Mouse (Mus musculus) midbrain, embryonic 13.5 days (tissue): Measurements from ENCODE around the gene Ccm2l. TPM values are rescaled to one million over a fixed set of nuclear protein-coding genes. Genes with fewer than 3 reads are reported as not detected.

Experiments
- ATAC-seq: fragments of 200-750 bp; cut with Nextera tagmentation; 2 replicates; pipeline ENCODE4 v1.8.0; 2017; ENCODE audit warnings: mild to moderate bottlenecking, moderate TSS enrichment, moderate library complexity
- H3K27ac ChIP-seq: fragments of 300-500 bp; sonication (generic); 2 replicates; pipeline ENCODE4 v1.5.1; 2015; ENCODE audit warnings: inconsistent platforms, mild to moderate bottlenecking, moderate library complexity
- H3K27me3 ChIP-seq: fragments of 300-500 bp; sonication (generic); 2 replicates; pipeline ENCODE4 v1.6.1; 2015; ENCODE audit warnings: mild to moderate bottlenecking, inconsistent platforms
- H3K36me3 ChIP-seq: fragments of 300-500 bp; sonication (generic); 2 replicates; pipeline ENCODE4 v1.6.1; 2015; ENCODE audit warnings: mild to moderate bottlenecking, inconsistent platforms
- H3K4me1 ChIP-seq: fragments of 300-500 bp; sonication (generic); replicated peaks from 2 replicates; pipeline ENCODE4 v1.6.1; 2015; ENCODE audit warnings: inconsistent platforms
- H3K4me2 ChIP-seq: fragments of 300-500 bp; sonication (generic); replicated peaks from 2 replicates; pipeline ENCODE4 v1.6.1; 2015; ENCODE audit warnings: moderate library complexity, mild to moderate bottlenecking, inconsistent platforms
- H3K4me3 ChIP-seq: fragments of 300-500 bp; sonication (generic); replicated peaks from 2 replicates; pipeline ENCODE4 v1.5.1; 2015; ENCODE audit warnings: mild to moderate bottlenecking, inconsistent platforms
- H3K9ac ChIP-seq: fragments of 300-500 bp; sonication (generic); replicated peaks from 2 replicates; pipeline ENCODE4 v1.6.1; 2015; ENCODE audit warnings: mild to moderate bottlenecking, inconsistent platforms
- H3K9me3 ChIP-seq: fragments of 300-500 bp; sonication (generic); 2 replicates; pipeline ENCODE4 v1.6.1; 2016; ENCODE audit warnings: mild to moderate bottlenecking, inconsistent platforms
- WGBS: fragments of 180-500 bp; shearing (Covaris S2); methylation state at CpG from one replicate; pipeline ENCODE4 v1.1.7; 2015; 5-methylcytosine and 5-hydroxymethylcytosine counted together
- polyA plus RNA-seq: library from polyadenylated mRNA; unstranded; fragments of >200 nt; fragmentation: Nextera tagmentation; extraction: Ambion mirVana; gene quantifications from 2 replicates; pipeline ENCODE4 v1.2.1, GENCODE M21; 2015

Ccm2l gene
- polyA plus RNA-seq, 1 experiment from 2014 or later = 1.6 TPM

DNA sequence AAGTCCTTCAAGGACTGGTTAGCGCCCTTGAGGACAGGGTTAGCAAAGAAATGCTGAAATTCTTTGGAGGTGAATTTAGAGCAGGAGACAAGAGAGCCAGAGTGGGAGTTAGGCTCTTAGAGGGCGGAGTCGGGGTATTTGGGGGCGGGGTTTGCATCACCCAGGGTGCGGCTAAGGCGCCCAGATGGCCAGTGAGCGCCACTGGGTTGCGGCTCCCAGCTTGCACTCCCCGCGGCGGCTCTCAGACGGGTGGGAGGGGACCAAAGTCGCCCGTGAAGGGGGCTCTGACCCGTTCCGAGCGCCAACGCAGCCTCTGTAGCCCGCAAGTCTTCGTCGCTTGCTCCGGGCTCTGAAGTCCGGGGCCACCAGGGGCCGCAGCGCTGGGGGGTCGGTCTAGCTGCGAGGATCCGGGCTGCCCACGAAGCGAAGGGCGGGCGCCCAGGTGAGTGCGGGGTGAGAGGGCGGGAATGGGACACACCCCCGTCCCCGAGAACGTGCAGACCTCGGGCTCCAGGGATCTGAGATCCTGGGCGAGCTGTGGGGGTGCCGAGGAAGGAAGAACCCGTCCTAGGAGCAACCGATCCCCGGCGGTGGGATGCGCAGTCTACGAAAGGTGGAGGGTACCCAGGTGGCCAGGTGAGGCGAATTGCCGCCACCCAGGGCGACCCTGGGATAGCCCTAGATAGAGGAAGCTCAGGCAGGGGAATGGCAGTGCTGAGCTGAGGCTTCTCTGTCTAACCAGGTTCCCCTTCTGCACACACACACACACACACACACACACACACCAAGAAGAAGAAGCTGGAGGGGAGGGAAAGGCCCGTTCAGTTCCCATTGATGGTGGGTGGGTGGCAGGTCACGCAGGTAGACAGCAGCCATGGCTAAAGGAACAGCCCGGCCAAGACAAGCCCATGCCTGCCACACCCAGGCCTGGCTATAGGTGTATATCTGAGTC lies 42.8 kb downstream of the Ccm2l start, which contains the start of gene Hck:
Hck (plus strand) TSS at position 156 of the 952 bp plus-strand sequence.
- peak within 1 kb of the TSS; percentile 50 for H3K9ac ChIP-seq
- H3K4me1 ChIP-seq = peaks cover 13% of the 10 kb centered on the region
- H3K36me3 ChIP-seq = no peaks in the 10 kb centered on the region
- 4% methylated on average over 51 of the region's 52 CpGs for WGBS
- peak within 1 kb of the TSS; percentile 67 for H3K4me2 ChIP-seq
- peak within 1 kb of the TSS; percentile 45 for H3K4me3 ChIP-seq
- H3K27ac ChIP-seq = no peak within 1 kb of the TSS
- H3K9me3 ChIP-seq = no peaks in the 10 kb centered on the region
- H3K27me3 ChIP-seq = peaks cover 52% of the 10 kb centered on the region
- peak; percentile 66 for ATAC-seq

DNA sequence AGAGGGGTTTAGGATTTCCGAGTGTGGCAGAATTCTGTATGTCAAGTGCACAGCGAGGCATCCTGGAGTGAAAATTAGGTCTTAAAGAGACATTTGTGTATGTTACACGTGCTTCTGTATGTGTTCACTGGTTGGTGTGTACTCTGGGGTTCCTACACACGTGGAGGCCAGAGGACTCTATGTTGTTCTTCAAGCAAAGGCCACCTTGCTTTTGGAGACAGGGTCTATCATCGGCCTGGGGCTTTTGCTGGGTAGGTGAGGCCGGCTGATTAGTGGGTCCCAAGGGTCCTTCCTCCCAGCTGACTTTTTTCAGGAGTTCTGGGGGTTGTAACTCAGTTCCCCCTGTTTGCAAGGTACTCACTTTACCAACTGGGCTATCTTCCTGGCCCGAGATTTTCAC lies 43.8 kb downstream of the Ccm2l start:
- ATAC-seq = no peak
- H3K4me1 ChIP-seq = peaks cover 13% of the 10 kb centered on the region
- no peaks in the 10 kb centered on the region for H3K9me3 ChIP-seq
- H3K9ac ChIP-seq = no peak overlapping the region
- no peaks in the 10 kb centered on the region for H3K36me3 ChIP-seq
- no peak overlapping the region for H3K4me2 ChIP-seq
- no peak overlapping the region for H3K27ac ChIP-seq
- whole genome bisulfite sequencing = 79% methylated on average over 7 of the region's 7 CpGs
- H3K4me3 ChIP-seq = no peak overlapping the region
- peaks cover 52% of the 10 kb centered on the region for H3K27me3 ChIP-seq

GRCm38 (mm10) chr2:153111298-153111697 lies 45.5 kb downstream of the Ccm2l start:
- Histone ChIP-seq H3K9ac (no peak overlapping the region), H3K27me3 (peaks cover 48% of the 10 kb centered on the region), H3K4me1 (peaks cover 13% of the 10 kb centered on the region), H3K36me3 (no peaks in the 10 kb centered on the region), H3K4me3 (no peak overlapping the region), H3K27ac (no peak overlapping the region), H3K9me3 (no peaks in the 10 kb centered on the region), H3K4me2 (no peak overlapping the region)
- no peak for ATAC-seq
- WGBS = 89% methylated on average over 7 of the region's 7 CpGs

- peaks cover 6% of the 10 kb centered on the region for H3K27me3 ChIP-seq
- H3K36me3 ChIP-seq = no peaks in the 10 kb centered on the region
- no peaks in the 10 kb centered on the region for H3K9me3 ChIP-seq
- H3K4me2 ChIP-seq = no peak overlapping the region
- H3K4me3 ChIP-seq = no peak overlapping the region
- no peak for ATAC-seq
- H3K27ac ChIP-seq = no peak overlapping the region
- H3K9ac ChIP-seq = no peak overlapping the region
- H3K4me1 ChIP-seq = no peaks in the 10 kb centered on the region
- WGBS = 83% methylated on average over 4 of the region's 4 CpGs
Observed at GRCm38 (mm10) chr2:153115679-153116081, 49.9 kb downstream of the Ccm2l start.

DNA sequence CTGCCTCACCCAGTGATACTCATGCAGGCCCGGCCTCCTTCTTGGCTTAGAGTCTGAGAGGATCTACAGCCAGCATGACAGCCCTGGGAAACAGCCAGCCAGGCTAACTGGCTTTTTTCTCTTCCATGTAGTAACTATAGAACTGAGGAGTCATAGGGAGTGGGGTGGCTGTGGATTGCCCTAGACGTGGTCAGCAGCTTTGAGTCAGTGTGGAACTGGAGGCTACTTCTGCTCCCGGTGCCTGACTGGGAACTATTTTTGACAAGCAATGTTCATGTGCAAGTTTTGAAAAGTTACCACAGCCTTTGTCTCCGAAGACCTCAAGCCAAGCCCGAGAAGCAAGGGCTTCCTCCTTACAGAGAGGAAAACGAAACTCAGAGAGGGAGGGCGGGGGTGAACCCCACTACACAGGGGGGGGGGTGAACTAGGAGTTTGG lies 51.3 kb downstream of the Ccm2l start:
- no peak for ATAC-seq
- H3K9me3 ChIP-seq = no peaks in the 10 kb centered on the region
- H3K36me3 ChIP-seq = no peaks in the 10 kb centered on the region
- H3K27ac ChIP-seq = no peak overlapping the region
- 81% methylated on average over 7 of the region's 7 CpGs for WGBS
- H3K4me3 ChIP-seq = no peak overlapping the region
- no peak overlapping the region for H3K9ac ChIP-seq
- H3K4me2 ChIP-seq = no peak overlapping the region
- H3K27me3 ChIP-seq = no peaks in the 10 kb centered on the region
- no peaks in the 10 kb centered on the region for H3K4me1 ChIP-seq

DNA sequence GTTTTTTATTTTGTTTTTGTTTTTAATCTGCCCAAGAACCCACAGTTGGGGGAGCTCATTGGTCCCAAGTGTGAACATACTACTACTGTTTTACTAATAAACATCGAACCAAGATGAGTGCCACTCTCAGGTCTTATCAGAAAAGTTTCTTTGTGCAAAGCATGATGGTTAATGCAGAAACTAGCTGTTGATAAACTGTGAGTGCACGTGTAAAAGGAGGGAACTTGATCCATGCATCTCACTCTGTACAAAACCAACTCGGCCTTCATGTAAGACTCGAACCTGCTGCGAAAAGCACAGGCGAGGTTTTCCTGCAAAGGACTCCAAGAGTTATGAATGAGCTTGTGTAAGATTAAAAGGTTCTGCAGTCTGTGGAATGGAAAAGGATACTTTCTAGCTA lies 53.7 kb downstream of the Ccm2l start:
- no peaks in the 10 kb centered on the region for H3K36me3 ChIP-seq
- H3K4me2 ChIP-seq = no peak overlapping the region
- no peak overlapping the region for H3K9ac ChIP-seq
- no peaks in the 10 kb centered on the region for H3K4me1 ChIP-seq
- no peaks in the 10 kb centered on the region for H3K27me3 ChIP-seq
- no peaks in the 10 kb centered on the region for H3K9me3 ChIP-seq
- 89% methylated on average over 6 of the region's 6 CpGs for WGBS
- H3K27ac ChIP-seq = no peak overlapping the region
- ATAC-seq = no peak
- no peak overlapping the region for H3K4me3 ChIP-seq

- WGBS = 71% methylated on average over 8 of the region's 8 CpGs
- H3K9me3 ChIP-seq = no peaks in the 10 kb centered on the region
- no peak for ATAC-seq
Observed at GRCm38 (mm10) chr2:153120126-153120525, 54.4 kb downstream of the Ccm2l start.

GRCm38 (mm10) chr2:153121821-153122615 lies 56.3 kb downstream of the Ccm2l start:
- no peak overlapping the region for H3K9ac ChIP-seq
- no peaks in the 10 kb centered on the region for H3K36me3 ChIP-seq
- H3K4me1 ChIP-seq = no peaks in the 10 kb centered on the region
- no peak overlapping the region for H3K4me2 ChIP-seq
- WGBS = 72% methylated on average over 8 of the region's 8 CpGs
- no peaks in the 10 kb centered on the region for H3K27me3 ChIP-seq
- ATAC-seq = no peak
- no peak overlapping the region for H3K27ac ChIP-seq
- no peaks in the 10 kb centered on the region for H3K9me3 ChIP-seq
- H3K4me3 ChIP-seq = no peak overlapping the region

More at GRCm38 (mm10) chr2:153120126-153120525, 54.4 kb downstream of the Ccm2l start:
- Histone ChIP-seq H3K27me3 (no peaks in the 10 kb centered on the region), H3K36me3 (no peaks in the 10 kb centered on the region), H3K4me3 (no peak overlapping the region), H3K4me2 (no peak overlapping the region), H3K4me1 (no peaks in the 10 kb centered on the region), H3K27ac (no peak overlapping the region), H3K9ac (no peak overlapping the region)

DNA sequence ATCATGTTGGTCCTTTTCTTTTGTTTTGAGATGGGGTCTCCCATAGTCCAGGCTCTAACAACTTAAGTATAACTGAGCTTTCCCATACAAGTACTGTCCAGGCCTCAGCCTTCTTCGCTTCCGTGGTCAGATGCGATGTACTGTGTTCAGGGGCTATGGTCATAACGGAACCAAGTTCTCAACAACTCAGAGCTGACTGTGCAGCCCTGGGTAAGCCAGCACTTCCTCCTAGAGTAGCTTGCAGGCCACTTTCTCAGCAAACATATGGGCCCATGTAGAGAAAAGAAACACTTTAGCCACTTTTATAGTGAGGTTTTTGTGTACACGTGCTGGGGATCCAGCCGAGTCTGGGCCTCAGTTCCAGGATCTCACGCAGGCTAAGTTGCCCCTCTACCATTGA lies 56.9 kb downstream of the Ccm2l start:
- Histone ChIP-seq H3K9me3 (no peaks in the 10 kb centered on the region), H3K4me1 (no peaks in the 10 kb centered on the region), H3K27ac (no peak overlapping the region), H3K27me3 (no peaks in the 10 kb centered on the region), H3K9ac (no peak overlapping the region), H3K36me3 (no peaks in the 10 kb centered on the region), H3K4me2 (no peak overlapping the region), H3K4me3 (no peak overlapping the region)
- WGBS = 90% methylated on average over 7 of the region's 7 CpGs
- ATAC-seq = no peak

- H3K9me3 ChIP-seq = no peaks in the 10 kb centered on the region
- H3K4me1 ChIP-seq = no peaks in the 10 kb centered on the region
- no peak overlapping the region for H3K4me2 ChIP-seq
- no peaks in the 10 kb centered on the region for H3K36me3 ChIP-seq
- WGBS = 57% methylated on average over 5 of the region's 5 CpGs
- no peak overlapping the region for H3K9ac ChIP-seq
- no peak overlapping the region for H3K4me3 ChIP-seq
- no peaks in the 10 kb centered on the region for H3K27me3 ChIP-seq
- ATAC-seq = no peak
- H3K27ac ChIP-seq = no peak overlapping the region
Observed at GRCm38 (mm10) chr2:153125875-153126274, 60.1 kb downstream of the Ccm2l start.

- ATAC-seq = no peak
- H3K9me3 ChIP-seq = no peaks in the 10 kb centered on the region
- H3K4me2 ChIP-seq = no peak overlapping the region
- H3K4me1 ChIP-seq = no peaks in the 10 kb centered on the region
- H3K36me3 ChIP-seq = no peaks in the 10 kb centered on the region
- H3K27me3 ChIP-seq = no peaks in the 10 kb centered on the region
- H3K9ac ChIP-seq = no peak overlapping the region
- WGBS = 13% methylated on average over 6 of the region's 6 CpGs
- H3K4me3 ChIP-seq = no peak overlapping the region
- H3K27ac ChIP-seq = no peak overlapping the region
Observed at GRCm38 (mm10) chr2:153131019-153131418, 65.3 kb downstream of the Ccm2l start.
